Mouse (Mus musculus): ENCODE data around the gene Cct5.

Cct5 gene

GRCm38 (mm10) chr15:31547421-31547820, 54.2 kb downstream of the Cct5 start:
- Histone ChIP-seq H3K36me3 (ENCODE audit: insufficient read depth, low read length) (no peaks in the 10 kb centered on the region), H3K4me3 (replicated peaks; ENCODE audit: low read length) (no peak overlapping the region), H3K4me1 (replicated peaks; ENCODE audit: low read depth, low read length) (peaks cover 56% of the 10 kb centered on the region), H3K9me3 (ENCODE audit: low read length) (no peaks in the 10 kb centered on the region), H3K27me3 (ENCODE audit: insufficient read depth, low read length) (no peaks in the 10 kb centered on the region)
- no peak for TF ChIP-seq CTCF (conservative IDR thresholded peaks at IDR 0.05; ENCODE audit: low read length)
- TF ChIP-seq POU5F1 (IDR thresholded peaks at IDR 0.05; ENCODE audit: borderline replicate concordance, low read length) = no peak
- TF ChIP-seq NANOG (IDR thresholded peaks at IDR 0.05; ENCODE audit: borderline replicate concordance, low read length) = no peak

DNA sequence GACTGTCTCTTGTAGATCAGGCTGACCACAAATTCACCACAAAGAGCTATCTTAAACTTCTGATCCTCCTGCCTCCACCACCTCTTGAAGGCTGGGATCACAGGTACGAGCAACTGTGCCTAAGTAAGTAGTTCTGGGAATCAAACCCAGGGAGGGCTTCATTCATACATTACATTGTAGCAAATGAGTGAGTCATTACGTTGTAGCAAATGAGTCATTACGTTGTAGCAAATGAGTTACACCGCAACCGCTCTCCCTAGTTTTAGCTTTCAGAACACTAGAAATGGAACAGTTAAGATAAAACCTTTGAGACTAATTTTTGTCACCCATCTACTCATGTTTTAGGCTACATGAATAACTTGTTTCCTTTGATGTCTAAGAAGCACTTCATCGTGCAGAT, 55.3 kb downstream of the Cct5 start:
- H3K27me3 ChIP-seq (ENCODE audit: insufficient read depth, low read length) = no peaks in the 10 kb centered on the region
- no peak overlapping the region for H3K4me3 ChIP-seq (replicated peaks; ENCODE audit: low read length)
- no peaks in the 10 kb centered on the region for H3K36me3 ChIP-seq (ENCODE audit: insufficient read depth, low read length)
- peaks cover 68% of the 10 kb centered on the region for H3K4me1 ChIP-seq (replicated peaks; ENCODE audit: low read depth, low read length)
- no peaks in the 10 kb centered on the region for H3K9me3 ChIP-seq (ENCODE audit: low read length)
- TF ChIP-seq CTCF (conservative IDR thresholded peaks at IDR 0.05; ENCODE audit: low read length) (no peak), POU5F1 (IDR thresholded peaks at IDR 0.05; ENCODE audit: borderline replicate concordance, low read length) (no peak), NANOG (IDR thresholded peaks at IDR 0.05; ENCODE audit: borderline replicate concordance, low read length) (no peak)

DNA sequence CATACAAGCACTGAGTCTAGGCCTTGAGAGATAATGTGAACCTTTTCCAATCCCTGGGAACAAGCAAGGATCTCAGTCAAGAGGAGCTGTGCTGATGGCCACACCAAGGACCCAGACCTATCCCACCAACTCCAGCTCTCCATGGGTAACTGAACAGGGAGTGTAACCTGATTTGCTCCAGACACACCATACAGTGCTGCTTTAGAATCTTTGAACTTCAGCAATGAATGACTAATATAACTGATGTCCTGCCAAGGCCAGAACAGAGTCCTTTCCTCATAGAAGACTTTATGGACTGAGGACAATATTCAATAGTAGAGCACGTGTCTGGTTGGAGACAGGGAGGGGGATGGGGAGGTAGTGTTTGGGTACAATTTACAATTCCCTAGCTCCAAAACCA, 56.5 kb downstream of the Cct5 start:
- Histone ChIP-seq H3K36me3 (ENCODE audit: insufficient read depth, low read length) (no peaks in the 10 kb centered on the region), H3K4me1 (replicated peaks; ENCODE audit: low read depth, low read length) (peaks cover 74% of the 10 kb centered on the region), H3K27me3 (ENCODE audit: insufficient read depth, low read length) (no peaks in the 10 kb centered on the region), H3K9me3 (ENCODE audit: low read length) (peaks cover 12% of the 10 kb centered on the region), H3K4me3 (replicated peaks; ENCODE audit: low read length) (no peak overlapping the region)
- TF ChIP-seq CTCF (conservative IDR thresholded peaks at IDR 0.05; ENCODE audit: low read length) (no peak), POU5F1 (IDR thresholded peaks at IDR 0.05; ENCODE audit: borderline replicate concordance, low read length) (no peak), NANOG (IDR thresholded peaks at IDR 0.05; ENCODE audit: borderline replicate concordance, low read length) (no peak)

DNA sequence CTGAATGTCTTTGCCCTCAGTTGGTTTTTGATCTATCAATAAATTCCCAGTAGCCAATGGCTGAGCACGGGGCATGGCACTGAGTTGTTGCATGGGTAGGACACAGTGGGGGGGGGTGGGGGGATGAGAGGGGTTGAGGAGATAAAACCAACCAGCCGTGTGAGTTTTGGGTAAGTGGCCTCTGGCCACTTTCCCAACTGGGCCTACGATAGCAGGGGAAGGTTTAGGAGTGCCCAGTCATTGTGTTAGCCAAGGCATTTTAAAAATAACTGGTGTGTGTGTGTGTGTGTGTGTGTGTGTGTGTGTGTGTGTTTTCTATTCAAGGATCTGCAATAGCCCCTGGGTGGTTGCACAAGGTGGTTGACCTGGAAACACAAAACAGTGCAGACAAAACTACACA, 58.4 kb downstream of the Cct5 start:
- Histone ChIP-seq H3K4me3 (replicated peaks; ENCODE audit: low read length) (no peak overlapping the region), H3K9me3 (ENCODE audit: low read length) (peaks cover 30% of the 10 kb centered on the region), H3K36me3 (ENCODE audit: insufficient read depth, low read length) (no peaks in the 10 kb centered on the region), H3K4me1 (replicated peaks; ENCODE audit: low read depth, low read length) (peaks cover 62% of the 10 kb centered on the region), H3K27me3 (ENCODE audit: insufficient read depth, low read length) (no peaks in the 10 kb centered on the region)
- TF ChIP-seq POU5F1 (IDR thresholded peaks at IDR 0.05; ENCODE audit: borderline replicate concordance, low read length) (no peak), NANOG (IDR thresholded peaks at IDR 0.05; ENCODE audit: borderline replicate concordance, low read length) (no peak), CTCF (conservative IDR thresholded peaks at IDR 0.05; ENCODE audit: low read length) (no peak)

GRCm38 (mm10) chr15:31542013-31542958, 59.3 kb downstream of the Cct5 start:
- TF ChIP-seq POU5F1 (IDR thresholded peaks at IDR 0.05; ENCODE audit: borderline replicate concordance, low read length) (no peak), CTCF (conservative IDR thresholded peaks at IDR 0.05; ENCODE audit: low read length) (no peak), NANOG (IDR thresholded peaks at IDR 0.05; ENCODE audit: borderline replicate concordance, low read length) (no peak)
- no peaks in the 10 kb centered on the region for H3K27me3 ChIP-seq (ENCODE audit: insufficient read depth, low read length)
- peaks cover 39% of the 10 kb centered on the region for H3K9me3 ChIP-seq (ENCODE audit: low read length)
- H3K36me3 ChIP-seq (ENCODE audit: insufficient read depth, low read length) = peaks cover 4% of the 10 kb centered on the region; the same call in 1 of the 2 replicates
- peaks cover 52% of the 10 kb centered on the region for H3K4me1 ChIP-seq (replicated peaks; ENCODE audit: low read depth, low read length)
- H3K4me3 ChIP-seq (replicated peaks; ENCODE audit: low read length) = peak overlapping the region; percentile 53
